Mouse (Mus musculus) embryo, embryonic 10.5 days (tissue): ENCODE data around the gene Gm21760.
"Not testable (repeated sequence)": the region's sequence is repeated elsewhere in the genome, so short reads cannot be mapped to it uniquely, and the experiment has no call there.

ENCODE experiments used
- DNase-seq: peaks from one replicate; pipeline ENCODE4 v3.0.0-alpha.2; 2015; ENCODE audit warnings: low spot score

The Gm21760 gene

GRCm38 (mm10) chrY:80133479-80133878 lies at the start of gene Gm21760:
TSS of gene Gm21760 (plus strand) at chrY:80133779.
- DNase-seq, result not testable (repeated sequence)
